Mouse (Mus musculus) liver, embryonic 14.5 days (tissue): ENCODE data around the gene Chp1.

Experiments
- CTCF ChIP-seq: IDR thresholded peaks from 2 replicates; pipeline ENCODE4 v1.5.1; 2016; ENCODE audit warnings: antibody characterized with exemption, low read depth, control low read depth
- EP300 ChIP-seq: IDR thresholded peaks from 2 replicates; pipeline ENCODE4 v1.6.1; 2016; ENCODE audit warnings: antibody characterized with exemption, low read depth

DNA sequence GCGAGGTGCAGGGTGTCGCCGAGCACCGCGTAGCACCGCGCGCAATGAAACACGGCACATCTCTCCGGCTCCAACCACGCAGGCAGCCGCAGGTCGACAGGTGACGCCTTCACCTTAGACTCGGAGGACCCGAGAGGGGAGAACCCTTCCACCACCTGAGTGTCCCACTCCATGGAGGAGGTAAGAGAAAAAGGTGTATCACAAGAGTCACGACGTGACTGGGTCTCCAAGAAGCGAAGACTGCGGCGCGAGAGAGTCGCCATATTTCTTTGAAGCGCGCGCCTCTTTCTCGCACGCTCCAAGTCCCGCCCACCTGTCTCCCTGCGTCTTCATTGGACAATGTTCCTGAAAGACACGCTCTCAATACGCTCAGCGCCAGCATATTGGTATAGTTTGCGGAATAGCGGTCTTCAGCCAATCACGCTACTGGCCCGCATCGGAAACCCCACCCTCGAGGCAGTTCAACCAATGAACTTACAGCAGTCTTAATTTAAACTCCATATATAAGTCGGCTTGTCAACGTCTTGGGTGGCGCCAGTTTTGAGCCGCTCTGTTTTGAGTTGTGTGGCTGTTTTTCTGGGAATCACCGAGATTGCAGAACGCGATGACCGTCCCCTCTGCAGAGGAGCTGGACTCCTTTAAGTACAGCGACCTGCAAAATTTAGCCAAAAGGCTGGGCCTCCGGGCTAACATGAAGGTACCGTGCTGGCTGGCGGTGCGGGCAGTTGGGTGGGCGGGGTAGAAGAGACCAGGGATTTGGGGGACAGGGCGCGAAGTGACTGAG is 70.9 kb downstream of the Chp1 start, which contains the start of the genes Nusap1 and Oip5:
- TF ChIP-seq CTCF: no peak
- TF ChIP-seq EP300: peak; percentile 19; the same call in 1 of the 2 replicates
